Mouse (Mus musculus) thymus, adult 18-20 months (tissue): ENCODE data around the gene Mgrn1.

Source experiments
- DNase-seq, 2 experiments: peaks; one replicate each; pipeline ENCODE4 v3.0.0; 2022; ENCODE audit warnings: mixed read lengths in 2 of 2

Mgrn1 gene

DNA sequence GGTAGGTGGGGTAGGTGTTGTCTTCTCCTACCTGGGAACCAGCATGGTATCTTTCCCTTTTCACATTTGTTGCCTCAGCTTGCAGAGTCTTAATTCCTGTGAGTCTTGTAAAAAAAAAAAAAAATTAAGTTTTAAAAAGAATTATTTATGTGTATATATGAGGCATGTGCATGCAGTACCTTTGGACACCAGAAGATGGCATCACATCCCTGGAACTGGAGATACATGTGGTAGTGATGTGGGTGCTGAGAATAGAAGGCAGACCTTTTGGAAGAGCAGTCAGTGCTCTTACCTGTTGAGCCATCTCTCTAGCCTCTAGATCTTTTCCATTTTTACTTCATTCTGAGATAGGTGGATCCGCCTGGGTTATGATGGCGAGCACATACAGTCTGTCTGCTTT lies 23.7 kb downstream of the Mgrn1 start:
- DNase-seq: no peak

DNA sequence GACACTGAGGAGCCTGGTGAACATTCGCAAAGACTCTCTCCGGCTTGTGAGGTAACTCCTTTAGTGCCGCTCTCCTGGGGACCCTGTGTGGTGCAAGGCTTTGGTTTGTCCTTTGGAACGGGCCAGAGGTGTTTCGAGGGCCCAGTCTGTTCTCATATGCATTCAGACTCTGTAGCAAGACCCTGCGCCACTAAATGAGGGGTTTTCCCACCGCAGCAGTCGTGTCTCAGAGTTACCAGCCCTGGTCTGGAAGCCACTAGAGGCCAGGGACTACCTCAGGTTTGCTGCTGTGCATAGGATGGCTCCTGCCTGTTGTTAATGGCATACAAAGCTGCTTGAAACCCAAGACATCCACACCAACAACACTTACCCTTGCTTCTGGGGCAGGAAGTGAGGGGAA lies 24.7 kb downstream of the Mgrn1 start:
- no peak for DNase-seq

DNA sequence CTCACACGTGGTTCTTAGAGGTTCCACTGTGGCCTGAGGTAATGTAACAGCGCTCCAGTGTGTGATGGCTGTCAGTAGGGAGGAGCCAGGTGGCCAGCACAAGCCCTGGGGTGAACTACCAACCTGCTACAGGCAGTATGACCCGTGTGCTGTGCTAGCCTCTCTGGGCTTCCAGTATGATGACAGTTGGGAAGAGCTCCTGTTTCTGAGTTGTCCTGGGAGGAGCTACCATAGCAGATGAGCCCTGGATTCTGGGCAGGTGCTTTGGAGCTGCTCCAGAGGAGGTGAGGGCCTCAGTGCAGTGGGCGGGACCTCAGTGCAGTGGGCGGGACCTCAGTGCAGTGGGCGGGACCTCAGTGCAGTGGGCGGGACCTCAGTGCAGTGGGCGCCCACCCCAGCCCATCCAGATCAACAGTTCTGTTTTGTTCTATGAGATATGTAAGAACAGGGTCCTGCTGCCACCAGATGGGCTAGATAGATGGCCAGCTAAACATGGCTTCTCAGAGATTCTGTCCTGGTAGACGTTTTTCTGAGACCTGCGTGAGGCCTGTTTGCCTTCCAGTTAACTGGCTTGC lies 26.1 kb downstream of the Mgrn1 start:
- DNase-seq: no peak

DNA sequence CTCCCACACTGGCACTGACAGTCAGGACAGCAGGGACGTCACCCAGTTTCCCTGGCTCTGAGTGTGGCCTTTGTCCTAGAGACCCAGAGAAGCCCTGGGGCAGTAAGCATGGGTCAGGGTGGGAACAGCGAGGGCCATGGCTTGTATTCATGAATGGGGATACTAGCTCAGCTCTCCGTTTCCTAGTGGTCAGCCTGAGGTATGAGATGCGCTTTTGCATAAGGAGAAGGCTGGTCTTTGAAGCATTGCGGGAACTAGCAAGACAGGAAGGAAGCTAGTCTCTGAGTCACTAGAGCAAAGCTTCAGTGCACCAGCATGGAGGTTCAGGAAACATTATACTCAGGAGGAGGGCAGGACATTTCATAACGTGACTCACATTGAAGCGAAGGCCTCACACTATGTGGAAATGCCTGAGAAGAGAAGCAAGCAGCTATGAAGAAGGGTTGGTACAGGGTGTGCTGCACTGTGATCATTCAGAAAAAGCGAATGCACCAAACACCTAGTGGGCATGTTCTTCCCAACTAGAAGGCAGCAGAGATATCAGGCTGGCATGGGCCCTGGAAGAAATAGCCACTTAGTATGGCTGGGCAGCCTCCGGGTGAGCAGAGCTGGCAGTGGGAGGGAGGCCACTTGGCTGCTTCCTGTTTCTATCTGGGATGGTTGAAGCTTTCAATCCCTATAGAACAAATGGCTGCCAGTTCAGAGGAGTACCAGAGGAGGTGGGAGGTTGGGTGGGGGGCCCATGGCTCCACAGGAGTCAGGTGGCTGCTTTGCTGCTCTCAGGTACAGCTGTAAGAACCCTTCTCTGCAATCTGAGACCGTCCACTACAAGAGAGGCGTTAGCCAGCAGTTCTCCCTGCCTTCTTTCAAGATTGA lies 27.1 kb downstream of the Mgrn1 start:
- DNase-seq: no peak

DNA sequence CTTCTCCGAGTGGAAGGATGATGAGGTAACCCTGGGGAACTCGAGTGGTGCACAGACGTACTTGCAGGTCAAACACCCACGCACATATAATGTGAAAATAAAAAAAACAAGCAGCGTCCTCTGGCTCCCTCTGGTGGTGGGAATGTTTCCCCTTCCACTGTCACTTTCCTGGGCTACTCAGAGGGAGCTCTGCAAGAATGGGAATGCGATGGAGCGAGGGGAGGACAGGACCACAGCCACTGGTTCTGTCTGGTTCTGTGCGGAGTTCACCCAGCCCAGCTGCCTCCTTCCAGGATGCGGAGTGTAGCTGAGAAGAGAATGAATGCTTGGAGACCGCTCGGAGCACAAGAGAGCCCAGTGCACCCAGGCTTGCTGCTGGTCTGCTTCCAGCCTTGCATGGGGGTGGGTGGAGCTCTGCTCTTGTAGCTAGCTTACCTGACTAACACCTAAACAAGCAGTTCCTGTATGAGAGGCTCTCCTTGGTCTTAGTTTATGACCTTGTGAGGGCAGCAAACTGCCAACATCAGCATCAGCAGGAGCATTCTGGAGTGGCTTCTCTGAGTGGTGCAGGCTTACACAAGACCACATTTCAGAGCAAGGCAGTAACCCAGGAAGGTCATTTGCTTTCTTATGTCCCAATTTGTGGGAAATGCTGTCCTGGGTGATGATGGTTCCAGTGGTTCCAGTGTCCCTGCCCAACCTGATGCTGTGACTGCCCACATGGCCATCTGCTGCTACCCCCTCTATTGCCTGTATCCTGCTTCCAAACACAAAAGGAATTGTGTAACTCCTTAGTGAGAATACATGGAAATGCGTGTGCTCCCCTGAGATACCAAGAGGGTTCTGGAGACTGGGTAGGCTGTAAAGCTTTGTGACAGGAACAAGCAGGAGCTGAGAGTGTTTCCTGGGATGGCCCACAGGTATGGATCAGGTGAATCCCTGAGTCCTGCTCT lies 28.0 kb downstream of the Mgrn1 start:
- DNase-seq: peak; percentile 44 to 70

DNA sequence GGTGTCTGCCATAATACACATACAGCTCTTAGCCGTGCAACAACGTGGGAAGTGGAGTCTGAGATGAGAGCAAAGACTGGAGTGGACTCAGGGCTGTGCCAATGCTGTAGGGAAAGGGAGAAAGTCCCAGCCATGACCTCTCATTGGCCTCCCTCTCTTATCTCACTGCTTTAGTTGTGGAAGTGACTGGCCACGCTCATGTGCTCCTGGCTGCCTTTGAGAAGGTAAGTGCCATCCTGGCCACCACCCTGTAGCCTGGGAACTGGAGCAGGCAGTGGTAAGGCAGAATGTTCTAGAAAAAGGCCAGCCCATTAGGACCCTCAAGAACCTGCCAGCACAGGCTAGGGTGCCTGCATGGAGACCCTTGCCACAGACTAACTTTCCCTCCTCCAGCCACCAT lies 29.9 kb downstream of the Mgrn1 start:
- DNase-seq: no peak

DNA sequence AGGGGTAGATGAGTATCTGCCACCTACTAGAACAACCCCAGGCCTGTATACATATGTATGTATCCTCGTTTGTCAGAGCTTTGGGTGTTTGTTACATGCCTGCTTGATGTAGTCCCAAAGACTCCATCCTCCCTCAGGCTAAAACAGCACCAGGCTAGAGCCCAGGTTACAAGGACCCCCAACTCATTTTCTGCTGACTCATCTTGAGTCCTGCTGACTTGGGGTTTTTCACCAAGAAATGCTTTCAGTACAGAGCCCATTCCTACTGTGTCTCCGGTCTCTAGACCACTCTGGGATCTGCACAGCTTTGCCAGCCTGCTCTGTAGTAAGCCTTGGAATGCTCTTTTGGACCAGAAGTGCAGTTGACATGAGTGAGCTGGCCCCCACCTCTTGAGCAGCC lies 30.6 kb downstream of the Mgrn1 start:
- no peak for DNase-seq

DNA sequence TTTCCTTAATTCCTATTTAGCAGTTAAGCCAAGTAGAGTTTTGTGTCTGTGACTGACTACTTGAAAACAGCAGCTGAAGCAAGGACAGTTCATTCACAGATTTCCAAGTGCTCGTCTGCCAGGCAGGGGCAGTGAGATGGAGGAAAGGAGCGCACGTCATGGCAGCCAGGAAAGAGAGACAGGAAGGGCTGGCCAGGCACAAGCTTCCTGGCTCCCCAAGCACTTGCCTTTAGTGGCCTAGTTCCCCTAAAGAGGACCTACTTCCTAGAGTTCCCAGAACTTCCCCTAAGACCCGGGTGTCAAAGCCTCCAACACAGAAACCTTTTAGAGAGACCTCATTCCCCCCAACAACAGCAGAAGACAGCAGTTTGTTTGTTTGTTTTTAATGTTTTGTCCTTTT lies 34.5 kb downstream of the Mgrn1 start:
- DNase-seq: no peak

DNA sequence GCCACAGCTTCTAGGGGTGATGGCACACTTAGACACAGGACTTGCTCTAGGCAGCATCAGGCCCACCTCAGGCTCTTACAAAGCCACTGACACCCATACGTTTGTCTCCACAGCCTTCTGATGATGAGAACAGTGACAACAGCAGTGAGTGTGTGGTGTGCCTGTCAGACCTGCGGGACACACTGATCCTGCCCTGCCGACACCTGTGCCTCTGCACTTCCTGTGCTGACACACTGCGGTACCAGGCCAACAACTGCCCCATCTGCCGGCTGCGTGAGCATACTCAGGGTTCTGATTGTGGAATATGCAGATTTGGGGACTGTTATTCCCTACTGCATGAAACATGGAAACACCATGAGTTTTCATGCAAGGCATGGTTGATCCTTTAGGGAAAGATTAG lies 36.4 kb downstream of the Mgrn1 start:
- no peak for DNase-seq

DNA sequence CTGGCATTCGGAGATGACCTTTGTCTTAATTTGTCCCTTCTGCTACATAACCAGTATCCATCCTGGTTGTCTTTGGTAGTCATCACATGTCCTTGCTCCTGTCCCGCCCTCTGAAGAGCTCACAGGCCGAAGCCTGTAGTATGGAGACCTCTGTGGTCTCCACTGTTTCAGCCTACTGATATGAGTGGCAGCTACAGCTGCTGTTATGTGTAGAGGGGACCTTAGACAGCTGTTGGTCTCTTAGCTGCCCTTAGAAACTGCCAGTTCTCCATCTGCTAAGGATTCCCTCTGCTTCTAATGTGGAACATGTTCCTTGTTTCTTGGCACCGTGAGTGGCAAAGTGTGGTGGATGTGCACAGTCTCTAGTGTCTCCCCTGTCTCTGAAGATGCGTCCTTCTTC lies 37.9 kb downstream of the Mgrn1 start:
- DNase-seq: no peak

DNA sequence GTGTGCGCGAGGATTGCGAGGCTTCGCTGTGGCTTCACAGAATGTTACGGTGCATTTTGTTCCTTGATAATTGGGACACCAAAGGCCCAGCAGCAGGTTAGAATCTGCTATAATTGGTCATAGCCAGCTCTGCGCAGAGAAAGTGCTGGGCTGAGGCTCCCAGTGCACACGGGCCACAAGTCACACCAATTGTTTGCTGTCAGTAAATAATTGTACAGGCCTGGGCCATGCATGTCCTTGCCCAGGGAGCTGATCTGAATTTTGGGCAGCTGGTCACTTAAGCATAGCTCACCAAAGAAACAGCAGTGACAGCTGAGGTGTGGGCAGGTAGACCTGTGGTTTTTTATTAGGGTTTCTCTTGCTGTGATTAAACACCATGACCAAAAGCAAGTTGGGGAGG lies 41.9 kb downstream of the Mgrn1 start:
- DNase-seq: no peak

DNA sequence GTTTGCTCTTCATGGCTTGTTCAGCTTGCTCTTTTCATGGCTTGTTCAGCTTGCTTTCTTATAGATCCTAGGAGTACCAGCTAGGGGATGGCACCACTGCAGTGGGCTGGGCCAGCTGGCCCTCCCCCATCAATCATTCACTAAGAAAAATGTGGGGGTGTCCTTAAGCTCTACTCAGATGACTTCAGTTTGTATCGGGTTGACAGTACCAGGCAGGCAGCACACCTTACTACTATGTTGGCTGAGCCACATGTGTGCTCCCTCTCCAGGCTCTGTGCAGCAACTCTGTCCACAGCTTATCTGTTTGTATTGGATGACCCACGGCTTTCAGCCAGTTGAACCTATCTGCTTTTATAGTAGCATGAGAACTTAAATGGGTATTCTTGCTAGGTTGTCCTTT lies 42.4 kb downstream of the Mgrn1 start:
- DNase-seq: no peak

DNA sequence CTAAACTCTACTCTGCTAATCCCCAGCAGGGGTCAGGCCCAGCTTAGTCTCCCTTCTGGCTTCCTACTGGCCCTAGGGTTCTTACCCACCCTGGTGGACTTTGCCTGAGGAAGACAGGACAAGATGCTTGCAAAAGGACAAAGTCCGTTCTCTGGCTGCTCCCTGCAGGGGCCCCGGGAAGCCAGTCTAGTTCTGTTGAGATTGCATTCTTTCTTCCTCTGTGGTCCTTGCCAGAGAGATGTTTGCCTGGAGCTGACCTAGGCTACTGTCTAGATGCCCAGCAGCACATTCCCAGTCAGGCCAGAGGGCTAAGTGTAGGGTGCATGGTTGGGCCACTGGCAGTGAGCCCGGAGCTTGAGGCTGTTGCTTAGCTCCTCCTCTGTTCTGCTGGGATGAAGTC lies 46.4 kb downstream of the Mgrn1 start:
- no peak for DNase-seq

DNA sequence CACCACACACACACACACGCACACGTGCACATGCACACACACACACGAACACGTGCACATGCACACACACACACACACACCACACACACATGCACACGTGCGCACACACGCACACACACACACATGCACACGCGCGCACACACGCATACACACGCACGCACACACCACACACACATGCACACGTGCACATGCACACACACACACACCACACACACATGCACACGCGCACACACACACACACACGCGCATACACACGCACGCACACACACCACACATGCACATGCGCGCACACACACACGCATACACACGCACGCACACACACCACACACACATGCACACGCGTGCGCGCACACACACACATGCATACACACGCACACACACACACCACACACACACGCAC lies 49.4 kb downstream of the Mgrn1 start:
- DNase-seq: no peak

DNA sequence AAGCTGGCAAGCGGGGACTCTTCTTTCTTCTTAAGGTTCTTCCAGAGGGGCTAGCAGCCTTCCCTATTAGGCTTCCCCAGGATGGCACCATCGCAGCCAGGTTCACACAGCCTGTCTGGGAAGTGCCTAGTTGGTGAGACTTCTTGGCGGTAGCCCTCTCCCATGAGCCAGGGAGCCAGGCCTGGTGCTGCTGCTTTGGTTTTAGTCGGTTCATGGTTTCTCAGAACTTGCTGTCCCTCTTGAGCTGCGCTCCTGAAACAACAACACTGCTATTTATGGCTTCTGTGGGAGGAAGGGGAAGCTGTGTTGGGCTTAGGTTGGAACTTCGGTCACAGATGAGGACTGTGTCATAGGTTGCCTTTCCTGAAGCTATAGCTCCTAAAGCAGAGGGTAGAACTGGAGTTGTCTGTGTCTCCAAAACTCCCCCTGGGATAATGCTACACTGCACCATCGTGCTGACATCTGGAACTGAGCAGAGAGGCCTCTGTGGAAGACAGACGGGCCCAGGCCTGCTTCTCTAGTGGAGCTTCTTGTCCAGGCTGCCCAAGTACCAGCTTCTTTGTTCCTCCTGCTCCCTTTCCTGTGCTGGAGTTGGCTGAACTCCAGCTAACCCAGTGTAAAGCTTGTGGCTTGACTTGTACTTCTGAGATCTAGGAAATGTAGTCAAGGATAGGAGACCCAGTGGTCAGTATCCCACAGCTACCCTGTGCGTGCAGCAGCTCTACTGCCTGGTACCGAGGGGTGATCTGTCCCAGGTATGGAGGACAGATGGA lies 50.1 kb downstream of the Mgrn1 start:
- no peak for DNase-seq

DNA sequence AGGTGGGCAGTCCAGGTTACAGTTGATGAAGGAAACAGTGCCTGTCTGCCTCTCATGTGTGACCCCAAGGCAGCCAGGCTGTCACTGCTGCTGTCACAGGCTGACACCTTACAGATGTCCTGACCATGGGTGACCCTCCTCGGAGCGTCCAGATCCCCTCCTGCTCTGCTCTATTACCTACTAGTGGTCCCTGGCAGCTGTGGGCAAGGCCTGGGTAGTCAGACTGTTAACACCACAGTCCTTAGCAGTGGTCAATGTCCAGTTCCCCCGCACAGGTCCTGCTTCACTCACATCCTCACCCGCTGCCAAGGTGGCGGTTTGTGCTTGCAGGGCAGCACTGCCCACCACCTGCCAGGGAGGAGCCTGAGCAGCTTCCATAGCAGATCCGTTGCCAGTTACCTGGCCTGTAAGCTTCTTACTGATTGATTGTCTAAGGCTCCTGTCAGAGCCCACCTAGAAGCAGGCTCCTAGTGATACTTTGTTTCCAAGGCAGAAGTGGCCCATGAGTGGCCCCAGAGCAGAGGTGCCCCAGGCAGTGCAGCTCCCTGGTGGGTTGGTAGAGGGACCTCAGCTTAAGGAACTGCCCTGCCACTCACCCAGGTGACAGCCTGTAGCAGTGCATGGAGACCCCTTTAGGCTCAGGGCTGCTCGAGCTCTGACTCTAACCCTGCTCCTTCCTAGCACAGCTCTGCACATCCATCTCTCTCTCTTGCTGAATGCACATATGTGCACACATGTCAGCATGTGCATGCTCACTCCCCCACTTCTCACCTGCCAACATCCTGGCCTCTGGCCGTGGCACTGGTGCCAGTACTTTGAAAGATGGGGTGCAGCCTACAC lies 51.5 kb downstream of the Mgrn1 start:
- DNase-seq: no peak

DNA sequence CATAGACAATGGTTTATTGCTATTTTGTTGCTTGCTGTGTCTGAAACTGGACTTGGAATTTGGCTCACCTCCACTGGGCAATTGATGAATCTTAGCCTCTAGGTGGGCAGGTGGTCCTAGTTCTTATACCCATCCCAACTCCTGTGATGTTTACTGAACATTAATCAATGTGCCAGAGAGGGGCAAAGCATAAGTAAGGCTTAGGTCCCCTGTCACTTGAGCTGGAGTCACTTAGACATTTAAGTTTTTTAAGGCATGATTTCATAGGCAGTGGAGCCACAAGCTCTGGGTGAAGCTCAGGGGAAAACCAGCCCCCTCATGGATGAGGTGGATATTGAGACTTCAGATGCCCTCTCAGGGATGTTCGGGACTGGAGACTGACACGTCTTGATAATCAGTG lies 52.4 kb downstream of the Mgrn1 start, which contains the start of gene Nudt16l1:
Gene Nudt16l1, plus strand, starts transcription at position 301 of the 400 bp plus-strand sequence.
- DNase-seq: no peak

DNA sequence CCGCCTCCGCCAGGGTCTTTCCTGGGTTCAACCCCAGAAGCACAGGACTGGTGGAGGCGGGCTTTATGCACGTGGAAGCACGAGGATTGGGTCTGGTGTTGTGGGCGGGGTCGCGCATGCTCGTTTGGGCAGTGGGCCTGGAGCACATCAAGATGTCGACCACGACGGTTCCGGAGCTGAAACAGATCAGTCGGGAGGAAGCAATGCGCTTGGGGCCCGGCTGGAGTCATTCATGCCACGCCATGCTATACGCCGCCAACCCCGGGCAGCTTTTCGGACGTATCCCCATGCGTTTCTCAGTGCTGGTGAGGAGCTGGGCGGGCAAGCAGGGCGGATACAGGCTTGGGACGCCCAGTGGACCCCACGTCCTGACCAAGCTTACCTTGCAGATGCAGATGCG lies 52.9 kb downstream of the Mgrn1 start:
- DNase-seq: peak; percentile 98

DNA sequence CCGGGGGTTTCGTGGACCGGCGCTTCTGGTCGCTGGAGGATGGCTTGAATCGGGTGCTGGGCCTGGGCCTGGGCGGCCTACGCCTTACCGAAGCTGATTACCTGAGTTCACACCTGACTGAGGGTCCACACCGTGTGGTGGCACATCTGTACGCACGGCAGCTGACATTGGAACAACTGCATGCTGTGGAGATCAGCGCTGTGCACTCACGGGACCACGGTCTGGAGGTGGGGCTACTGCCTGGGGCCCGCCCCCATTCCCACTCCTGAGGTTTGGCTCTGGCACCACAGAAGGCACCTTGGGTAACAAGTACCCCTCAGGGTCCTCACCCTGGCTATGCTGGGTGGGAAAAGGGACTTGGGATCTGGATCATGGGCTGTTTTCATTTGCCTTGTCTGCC lies 53.4 kb downstream of the Mgrn1 start:
- DNase-seq: peak; percentile 25 to 42

DNA sequence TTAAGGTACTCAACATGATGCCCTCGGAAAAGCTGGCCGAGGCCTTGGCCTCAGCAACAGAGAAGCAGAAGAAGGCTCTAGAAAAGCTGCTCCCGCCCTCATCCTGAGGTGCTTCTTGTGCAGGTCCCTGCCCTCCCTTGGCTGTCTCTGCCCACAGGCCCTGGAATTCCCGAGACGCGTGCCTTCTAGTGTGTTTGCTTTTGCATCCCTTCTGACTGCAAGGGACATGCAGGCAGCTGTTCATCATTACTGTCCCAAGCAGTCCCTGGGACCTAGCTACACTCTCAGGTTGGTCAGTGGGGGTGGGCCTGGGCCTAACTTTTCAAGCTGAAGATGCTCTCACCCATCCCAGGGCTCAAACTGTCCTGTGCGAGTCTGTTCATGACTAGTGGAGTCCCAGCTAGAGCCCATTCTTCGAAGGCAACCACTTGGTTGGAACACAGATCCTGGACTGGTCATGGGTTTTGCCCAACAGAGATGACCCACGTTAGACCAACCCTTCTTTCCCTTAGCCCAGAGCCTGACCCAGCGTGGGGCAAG lies 54.3 kb downstream of the Mgrn1 start:
- no peak for DNase-seq

DNA sequence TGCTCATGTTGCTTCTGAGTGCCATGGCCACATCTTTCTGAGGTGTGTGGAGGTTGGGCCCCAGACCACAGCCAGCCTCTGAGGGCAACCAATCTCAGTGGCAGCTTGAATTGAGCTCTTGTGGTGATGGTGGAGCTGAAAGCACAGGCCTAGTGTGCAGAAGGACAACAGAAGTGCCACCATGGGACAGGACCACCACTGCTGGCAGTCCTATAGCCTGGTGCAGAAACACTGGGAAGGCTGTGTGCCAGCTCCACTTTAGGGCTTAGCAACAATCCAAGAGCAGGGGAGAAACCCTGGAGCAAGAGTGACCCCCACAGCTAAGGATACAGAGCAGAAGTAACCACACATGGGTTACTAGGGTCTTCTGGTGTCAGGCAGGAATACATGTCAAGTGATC lies 55.0 kb downstream of the Mgrn1 start:
- no peak for DNase-seq
